Mouse (Mus musculus) embryonic facial prominence, embryonic 14.5 days (tissue): Measurements from ENCODE around the gene Lmx1a. TPM values are rescaled to one million over a fixed set of nuclear protein-coding genes. Genes with fewer than 3 reads are reported as not detected.

Source experiments
- ATAC-seq: fragments of 200-750 bp; cut with Nextera tagmentation; 2 replicates; pipeline ENCODE4 v1.8.0; 2017; ENCODE audit warnings: low read depth, moderate number of reproducible peaks, moderate TSS enrichment
- DNase-seq: peaks from one replicate; pipeline ENCODE4 v3.0.0-alpha.2; 2015; ENCODE audit warnings: low spot score
- H3K27ac ChIP-seq: fragments of 300-500 bp; sonication (generic); replicated peaks from 2 replicates; pipeline ENCODE4 v1.5.1; 2014; ENCODE audit warnings: low read depth, mild to moderate bottlenecking, low read length, moderate library complexity
- H3K27me3 ChIP-seq: fragments of 300-500 bp; sonication (generic); replicated peaks from 2 replicates; pipeline ENCODE4 v1.6.1; 2014; ENCODE audit warnings: low read length; ENCODE audit not compliant: control insufficient read depth, insufficient read depth
- H3K36me3 ChIP-seq: fragments of 300-500 bp; sonication (generic); 2 replicates; pipeline ENCODE4 v1.6.1; 2014; ENCODE audit warnings: low read length, mixed read lengths; ENCODE audit not compliant: control insufficient read depth, insufficient read depth
- H3K4me1 ChIP-seq: fragments of 300-500 bp; sonication (generic); 2 replicates; pipeline ENCODE4 v1.6.1; 2014; ENCODE audit warnings: antibody characterized with exemption, low read length; ENCODE audit not compliant: control insufficient read depth, insufficient read depth
- H3K4me2 ChIP-seq: fragments of 300-500 bp; sonication (generic); 2 replicates; pipeline ENCODE4 v1.6.1; 2014; ENCODE audit warnings: low read depth, mild to moderate bottlenecking, low read length, moderate library complexity, mixed read lengths
- H3K4me3 ChIP-seq: fragments of 300-500 bp; sonication (generic); 2 replicates; pipeline ENCODE4 v1.5.1; 2014; ENCODE audit warnings: low read depth, mild to moderate bottlenecking, low read length
- H3K9ac ChIP-seq: fragments of 300-500 bp; sonication (generic); 2 replicates; pipeline ENCODE4 v1.6.1; 2014; ENCODE audit warnings: low read depth, mild to moderate bottlenecking, low read length, moderate library complexity, mixed read lengths
- H3K9me3 ChIP-seq: fragments of 300-500 bp; sonication (generic); 2 replicates; pipeline ENCODE4 v1.6.1; 2016; ENCODE audit warnings: low read length; ENCODE audit not compliant: control insufficient read depth
- WGBS: fragments of 180-500 bp; shearing (Covaris S2); extraction: QIAGEN DNeasy Blood & Tissue Kit; methylation state at CpG from one replicate; pipeline ENCODE4 v1.1.7; 2014; 5-methylcytosine and 5-hydroxymethylcytosine counted together
- polyA plus RNA-seq: library from polyadenylated mRNA; unstranded; fragments of >200 nt; fragmentation: Nextera tagmentation; extraction: Ambion mirVana; gene quantifications from 2 replicates; pipeline ENCODE4 v1.2.1, GENCODE M21; 2014

The Lmx1a gene
- polyA plus RNA-seq, 1 experiment from 2014 or later: 1.7 TPM

DNA sequence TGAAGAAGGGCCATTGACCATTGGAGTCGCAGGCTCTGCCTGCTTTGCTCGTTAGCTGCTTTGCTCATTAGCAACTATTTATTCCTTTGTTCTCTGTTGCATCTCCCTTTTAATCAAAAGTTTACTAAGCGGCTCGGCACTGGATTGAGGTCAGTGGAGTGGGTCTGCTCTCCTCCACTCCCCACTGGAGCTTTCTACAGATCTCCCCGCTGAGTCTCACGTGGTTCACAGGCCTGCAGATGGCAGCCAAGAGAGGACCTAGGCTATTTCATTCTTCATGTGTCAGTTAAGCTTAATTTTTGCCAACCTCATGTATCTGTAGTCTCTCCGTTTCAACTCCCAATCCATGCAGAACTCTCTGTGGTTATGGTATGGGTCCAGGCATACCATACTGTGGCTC lies 16.5 kb downstream of the Lmx1a start:
- Histone ChIP-seq H3K4me1 (no peaks in the 10 kb centered on the region), H3K9ac (no peak overlapping the region), H3K36me3 (no peaks in the 10 kb centered on the region), H3K27ac (no peak overlapping the region), H3K4me2 (no peak overlapping the region), H3K27me3 (no peaks in the 10 kb centered on the region), H3K4me3 (no peak overlapping the region), H3K9me3 (no peaks in the 10 kb centered on the region)
- WGBS: 77% methylated on average over 7 of the region's 7 CpGs
- no peak for DNase-seq
- ATAC-seq: no peak

DNA sequence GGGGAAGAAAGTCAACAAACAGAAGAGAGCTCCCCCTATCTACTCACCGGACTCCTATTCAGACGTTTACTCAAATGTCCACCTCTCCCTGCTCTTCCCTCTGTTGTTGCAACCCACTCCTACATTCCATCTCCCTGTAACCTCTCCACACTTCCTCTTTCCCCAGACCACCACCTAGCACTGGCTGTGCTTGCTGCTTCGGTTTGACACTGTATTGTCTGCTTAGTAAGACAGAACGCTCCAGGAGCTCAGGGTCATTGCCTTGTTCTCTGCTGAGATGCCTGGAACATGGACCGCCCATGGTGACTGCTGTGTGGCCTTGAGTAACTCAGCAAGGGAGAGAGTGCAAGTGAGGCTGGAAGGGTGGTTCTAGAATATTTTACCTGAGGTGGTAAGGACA lies 19.7 kb downstream of the Lmx1a start:
- H3K4me3 ChIP-seq: no peak overlapping the region
- no peak for ATAC-seq
- no peak overlapping the region for H3K27ac ChIP-seq
- no peaks in the 10 kb centered on the region for H3K27me3 ChIP-seq
- no peak for DNase-seq
- H3K4me2 ChIP-seq: no peak overlapping the region
- no peaks in the 10 kb centered on the region for H3K36me3 ChIP-seq
- H3K9me3 ChIP-seq: no peaks in the 10 kb centered on the region
- 57% methylated on average over 5 of the region's 5 CpGs for WGBS
- H3K9ac ChIP-seq: no peak overlapping the region
- no peaks in the 10 kb centered on the region for H3K4me1 ChIP-seq

DNA sequence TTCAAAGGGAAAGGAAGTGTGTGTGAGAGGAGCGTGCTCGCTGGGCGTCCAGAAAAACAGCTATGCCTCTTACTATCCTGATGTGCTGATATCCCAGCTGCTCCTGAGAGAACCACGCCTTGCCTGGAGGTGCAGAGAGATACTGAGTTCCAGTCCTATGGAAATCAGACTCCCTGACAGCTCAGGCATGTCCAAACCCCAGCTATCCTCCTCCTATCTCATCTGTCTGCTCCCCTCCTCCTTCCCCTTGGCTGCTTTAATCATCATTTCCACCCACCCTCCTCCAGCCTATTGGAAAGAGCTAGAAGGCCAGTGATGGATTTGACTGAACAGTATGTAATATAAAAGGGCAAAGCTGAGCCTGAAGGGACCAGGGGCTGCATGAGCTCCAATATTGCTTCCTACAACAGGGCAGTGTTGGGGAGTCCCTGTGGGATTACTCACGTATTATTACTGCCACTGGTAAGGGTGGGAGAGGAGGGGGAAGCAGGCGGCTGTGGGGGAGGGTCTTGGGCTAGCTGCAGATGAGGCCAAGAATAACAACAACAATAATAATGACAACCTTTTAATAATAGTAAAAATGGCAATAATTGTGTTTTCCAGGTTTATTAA lies 26.8 kb downstream of the Lmx1a start:
- H3K9ac ChIP-seq: no peak overlapping the region
- no peak overlapping the region for H3K27ac ChIP-seq
- no peak overlapping the region for H3K4me3 ChIP-seq
- WGBS: 49% methylated on average over 6 of the region's 6 CpGs
- H3K9me3 ChIP-seq: no peaks in the 10 kb centered on the region
- no peaks in the 10 kb centered on the region for H3K27me3 ChIP-seq
- H3K4me1 ChIP-seq: no peaks in the 10 kb centered on the region
- H3K4me2 ChIP-seq: no peak overlapping the region
- no peak for ATAC-seq
- no peak for DNase-seq
- H3K36me3 ChIP-seq: no peaks in the 10 kb centered on the region

DNA sequence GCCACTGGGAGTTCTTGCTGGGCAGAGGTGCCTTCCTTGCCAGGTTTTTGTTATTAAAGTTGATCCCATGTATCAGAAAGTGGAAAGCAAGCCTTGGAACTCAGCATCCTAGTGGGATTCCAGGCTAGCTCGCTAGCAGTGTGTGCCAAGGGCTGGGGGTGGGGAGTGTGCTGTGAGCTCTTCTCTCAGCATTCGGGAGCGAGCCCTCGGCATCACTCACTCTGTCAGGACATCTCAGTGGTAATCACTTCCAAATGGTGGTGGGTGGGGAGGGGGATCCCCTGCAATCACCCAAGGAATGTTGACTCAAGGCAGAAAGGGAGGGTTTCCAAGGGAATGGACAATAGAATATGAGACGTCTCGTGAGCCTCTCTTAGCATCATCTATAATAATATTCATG lies 45.4 kb downstream of the Lmx1a start:
- no peaks in the 10 kb centered on the region for H3K36me3 ChIP-seq
- H3K9me3 ChIP-seq: no peaks in the 10 kb centered on the region
- 5% methylated on average over 6 of the region's 6 CpGs for WGBS
- no peak overlapping the region for H3K9ac ChIP-seq
- DNase-seq: peak; percentile 85
- peak; percentile 74; the same call in 1 of the 2 replicates for ATAC-seq
- H3K4me1 ChIP-seq: peaks cover 13% of the 10 kb centered on the region
- H3K4me3 ChIP-seq: no peak overlapping the region
- peak overlapping the region; percentile 15; the same call in 1 of the 2 replicates for H3K4me2 ChIP-seq
- 0 out of 2 replicates have a peak, but pooled peaks cover 5% of the 10 kb centered on the region for H3K27me3 ChIP-seq
- H3K27ac ChIP-seq: no peak overlapping the region

DNA sequence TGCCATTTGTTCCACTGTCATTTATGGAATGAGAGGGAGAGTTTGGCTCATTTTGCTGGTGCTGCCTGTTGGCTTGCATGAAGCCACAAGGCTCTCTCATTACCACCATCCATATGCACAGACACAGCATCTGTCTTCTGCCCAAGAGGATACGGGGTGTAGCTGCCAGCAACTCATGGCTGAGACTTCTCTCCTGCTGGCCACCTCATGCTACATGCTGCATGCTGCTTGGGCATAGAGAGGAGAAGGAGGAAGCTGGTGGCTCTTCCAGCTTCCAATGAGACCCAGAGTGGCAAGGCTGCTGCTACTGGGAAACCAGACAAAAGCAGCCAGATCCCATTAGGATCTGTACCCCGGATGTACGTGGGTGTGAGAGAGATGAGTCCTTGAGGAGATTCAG lies 47.8 kb downstream of the Lmx1a start:
- Histone ChIP-seq H3K9me3 (no peaks in the 10 kb centered on the region), H3K27me3 (0 out of 2 replicates have a peak, but pooled peaks cover 5% of the 10 kb centered on the region), H3K36me3 (no peaks in the 10 kb centered on the region), H3K4me3 (no peak overlapping the region), H3K9ac (no peak overlapping the region), H3K4me2 (no peak overlapping the region), H3K4me1 (peaks cover 13% of the 10 kb centered on the region), H3K27ac (no peak overlapping the region)
- WGBS: 65% methylated on average over 3 of the region's 3 CpGs
- DNase-seq (no peak), ATAC-seq (no peak)

DNA sequence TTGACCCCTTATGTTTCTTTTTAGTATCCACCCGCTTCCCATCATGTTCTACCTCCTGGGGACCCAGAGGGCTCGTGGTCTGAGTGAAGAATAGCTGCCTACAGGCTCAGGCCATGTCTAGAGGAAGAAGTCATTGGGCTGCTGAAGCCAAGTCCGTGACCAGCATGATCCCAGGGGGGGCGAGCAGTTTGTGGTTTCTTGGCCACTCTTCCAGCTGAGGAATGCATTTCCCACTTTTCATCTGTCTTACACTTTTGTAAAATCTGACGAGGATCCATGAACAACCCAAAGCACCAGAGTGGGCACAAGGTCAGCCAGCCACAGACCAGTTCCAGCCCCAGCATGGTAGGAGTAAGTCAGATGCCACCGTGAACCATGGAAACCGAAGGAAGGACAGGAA lies 50.2 kb downstream of the Lmx1a start:
- Histone ChIP-seq H3K27ac (no peak overlapping the region), H3K9me3 (no peaks in the 10 kb centered on the region), H3K4me3 (no peak overlapping the region), H3K4me1 (peaks cover 3% of the 10 kb centered on the region), H3K4me2 (no peak overlapping the region), H3K9ac (no peak overlapping the region), H3K27me3 (0 out of 2 replicates have a peak, but pooled peaks cover 4% of the 10 kb centered on the region), H3K36me3 (no peaks in the 10 kb centered on the region)
- ATAC-seq: no peak
- no peak for DNase-seq
- WGBS: 65% methylated on average over 7 of the region's 7 CpGs

DNA sequence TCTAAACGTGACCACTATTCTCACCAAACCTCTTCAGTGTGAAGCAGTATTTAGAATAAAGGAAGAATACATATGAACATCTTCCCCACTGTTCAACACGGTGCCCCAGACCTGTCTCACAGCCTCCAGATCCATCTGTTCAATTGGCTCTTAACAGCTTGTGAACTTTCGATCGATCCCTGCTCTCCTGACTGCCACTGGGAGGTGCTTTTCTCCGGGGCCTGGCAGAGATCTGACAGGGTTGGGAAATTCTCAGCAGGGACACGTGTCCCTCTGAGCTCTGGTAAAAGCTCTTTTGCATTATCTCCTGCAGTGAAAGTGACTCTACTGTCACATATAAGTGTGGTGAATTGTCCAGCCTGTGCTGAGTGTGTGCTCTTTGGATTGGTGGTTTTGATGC lies 57.6 kb downstream of the Lmx1a start:
- H3K4me3 ChIP-seq: no peak overlapping the region
- H3K9ac ChIP-seq: no peak overlapping the region
- no peak for DNase-seq
- H3K4me2 ChIP-seq: no peak overlapping the region
- no peaks in the 10 kb centered on the region for H3K9me3 ChIP-seq
- 51% methylated on average over 6 of the region's 6 CpGs for WGBS
- no peaks in the 10 kb centered on the region for H3K27me3 ChIP-seq
- H3K27ac ChIP-seq: no peak overlapping the region
- no peak for ATAC-seq
- no peaks in the 10 kb centered on the region for H3K36me3 ChIP-seq
- H3K4me1 ChIP-seq: no peaks in the 10 kb centered on the region

DNA sequence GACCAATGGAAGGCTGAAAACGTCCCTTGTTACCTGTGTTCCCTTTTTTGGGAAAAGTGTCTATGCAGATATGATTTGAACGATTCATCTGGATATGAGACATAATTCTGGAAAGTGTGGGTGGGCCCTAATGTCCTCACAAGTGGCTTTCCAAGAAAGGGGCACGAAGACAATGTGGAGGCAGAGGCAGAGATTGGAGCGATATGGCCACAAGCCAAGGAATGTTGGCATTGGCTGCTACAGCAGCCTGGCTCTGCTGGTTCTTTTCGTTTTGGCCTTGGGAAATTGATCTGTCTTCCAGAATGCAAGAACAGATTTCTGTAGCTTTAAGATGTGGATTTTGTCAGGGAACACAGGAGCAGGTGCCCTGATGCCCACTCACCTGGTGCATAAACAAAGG lies 63.6 kb downstream of the Lmx1a start:
- peaks cover 8% of the 10 kb centered on the region; the same call in 1 of the 2 replicates for H3K4me1 ChIP-seq
- H3K36me3 ChIP-seq: no peaks in the 10 kb centered on the region
- H3K27ac ChIP-seq: no peak overlapping the region
- no peaks in the 10 kb centered on the region for H3K27me3 ChIP-seq
- no peak overlapping the region for H3K9ac ChIP-seq
- no peak overlapping the region for H3K4me2 ChIP-seq
- 70% methylated on average over 5 of the region's 5 CpGs for WGBS
- ATAC-seq (no peak), DNase-seq (peak; percentile 35)
- no peak overlapping the region for H3K4me3 ChIP-seq
- H3K9me3 ChIP-seq: no peaks in the 10 kb centered on the region

DNA sequence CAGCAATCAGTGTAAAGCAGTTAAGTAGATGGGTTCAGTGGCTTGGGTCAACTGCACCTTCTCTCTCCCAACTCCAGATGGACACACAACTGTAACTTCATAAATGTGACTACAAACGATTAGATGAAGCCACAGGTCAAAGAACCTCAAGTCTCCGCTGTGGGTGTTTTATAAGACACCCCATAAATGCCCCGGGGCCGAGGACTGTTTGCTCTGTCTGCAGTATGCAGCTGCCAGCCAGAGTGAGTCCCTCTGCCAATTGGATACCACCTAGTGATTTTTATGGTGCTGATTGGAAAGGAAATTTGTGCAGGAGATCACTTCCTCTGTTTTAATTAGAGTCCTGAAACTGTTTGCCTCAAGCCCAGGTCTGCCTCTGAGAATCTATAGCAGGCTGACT lies 65.0 kb downstream of the Lmx1a start:
- Histone ChIP-seq H3K9me3 (no peaks in the 10 kb centered on the region), H3K4me2 (no peak overlapping the region), H3K27ac (no peak overlapping the region), H3K4me3 (no peak overlapping the region), H3K27me3 (no peaks in the 10 kb centered on the region), H3K9ac (no peak overlapping the region), H3K36me3 (no peaks in the 10 kb centered on the region), H3K4me1 (peaks cover 8% of the 10 kb centered on the region; the same call in 1 of the 2 replicates)
- DNase-seq (no peak), ATAC-seq (no peak)
- WGBS: 74% methylated on average over 4 of the region's 4 CpGs
